Mouse (Mus musculus): ENCODE measurements at regions not wholly inside any gene's neighbourhood (a gene's known extent, or its start where the extent isn't known, plus 50 kb on each side); places are given as distances from the start of the nearest gene placed in this dataset.

- H3K4me3 ChIP-seq (ENCODE audit: extremely low read depth, insufficient read depth, insufficient read length), result no peak overlapping the region
- no peaks in the 10 kb centered on the region for H3K36me3 ChIP-seq (ENCODE audit: control insufficient read depth, insufficient read depth, low read length)
- TF ChIP-seq CTCF (IDR thresholded peaks at IDR 0.05; ENCODE audit: extremely low read depth, insufficient read depth, insufficient read length, insufficient replicate concordance) (no peak), POLR2A (IDR thresholded peaks at IDR 0.05; ENCODE audit: low read depth, low read length) (no peak)
- no peak for DNase-seq (ENCODE audit: low read depth in 1 of 2, low spot score in 2 of 2)
- WGBS, result 93% methylated on average over 5 of the region's 5 CpGs
- no peak overlapping the region for H3K27ac ChIP-seq (ENCODE audit: insufficient read depth, low read length)
- H3K27me3 ChIP-seq (ENCODE audit: control insufficient read depth, insufficient read depth, low read length), result no peaks in the 10 kb centered on the region
- no peaks in the 10 kb centered on the region for H3K4me1 ChIP-seq (ENCODE audit: control insufficient read depth, insufficient read depth, insufficient read length)
These were observed 95.6 kb downstream of the Tbx19 start for GRCm38 (mm10) chr1:165064981-165065380.

- no peak for TF ChIP-seq CTCF (IDR thresholded peaks at IDR 0.05; ENCODE audit: extremely low read depth, insufficient read depth, insufficient read length, insufficient replicate concordance)
- TF ChIP-seq POLR2A (IDR thresholded peaks at IDR 0.05; ENCODE audit: low read depth, low read length), result no peak
- Histone ChIP-seq H3K36me3 (ENCODE audit: control insufficient read depth, insufficient read depth, low read length) (no peaks in the 10 kb centered on the region), H3K27me3 (ENCODE audit: control insufficient read depth, insufficient read depth, low read length) (no peaks in the 10 kb centered on the region), H3K4me1 (ENCODE audit: control insufficient read depth, insufficient read depth, insufficient read length) (no peaks in the 10 kb centered on the region), H3K4me3 (ENCODE audit: extremely low read depth, insufficient read depth, insufficient read length) (no peak overlapping the region), H3K27ac (ENCODE audit: insufficient read depth, low read length) (no peak overlapping the region)
- WGBS, result 64% methylated on average over 8 of the region's 8 CpGs
- no peak for DNase-seq (ENCODE audit: low read depth in 1 of 2, low spot score in 2 of 2)
These were observed 97.6 kb downstream of the Tbx19 start for GRCm38 (mm10) chr1:165062813-165063492.

- 79% methylated on average over 3 of the region's 3 CpGs for whole genome bisulfite sequencing
- no peak overlapping the region for H3K4me3 ChIP-seq (ENCODE audit: extremely low read depth, insufficient read depth, insufficient read length)
These were observed 99.2 kb downstream of the Tbx19 start for GRCm38 (mm10) chr1:165061420-165061819.

GRCm38 (mm10) chr1:165054245-165054644 lies 106.3 kb downstream of the Tbx19 start:
- 60% methylated on average over 6 of the region's 6 CpGs for WGBS
- Histone ChIP-seq H3K4me3 (ENCODE audit: extremely low read depth, insufficient read depth, insufficient read length) (no peak overlapping the region), H3K36me3 (ENCODE audit: control insufficient read depth, insufficient read depth, low read length) (no peaks in the 10 kb centered on the region), H3K4me1 (ENCODE audit: control insufficient read depth, insufficient read depth, insufficient read length) (no peaks in the 10 kb centered on the region), H3K27me3 (ENCODE audit: control insufficient read depth, insufficient read depth, low read length) (no peaks in the 10 kb centered on the region), H3K27ac (ENCODE audit: insufficient read depth, low read length) (no peak overlapping the region)
- DNase-seq (ENCODE audit: low read depth in 1 of 2, low spot score in 2 of 2), result no peak
- TF ChIP-seq CTCF (IDR thresholded peaks at IDR 0.05; ENCODE audit: extremely low read depth, insufficient read depth, insufficient read length, insufficient replicate concordance), result no peak
- TF ChIP-seq POLR2A (IDR thresholded peaks at IDR 0.05; ENCODE audit: low read depth, low read length), result no peak

More at GRCm38 (mm10) chr1:165061420-165061819, 99.2 kb downstream of the Tbx19 start:
- TF ChIP-seq CTCF (IDR thresholded peaks at IDR 0.05; ENCODE audit: extremely low read depth, insufficient read depth, insufficient read length, insufficient replicate concordance) (no peak), POLR2A (IDR thresholded peaks at IDR 0.05; ENCODE audit: low read depth, low read length) (no peak)
- DNase-seq (ENCODE audit: low read depth in 1 of 2, low spot score in 2 of 2), result no peak
- Histone ChIP-seq H3K27me3 (ENCODE audit: control insufficient read depth, insufficient read depth, low read length) (no peaks in the 10 kb centered on the region), H3K36me3 (ENCODE audit: control insufficient read depth, insufficient read depth, low read length) (no peaks in the 10 kb centered on the region), H3K27ac (ENCODE audit: insufficient read depth, low read length) (no peak overlapping the region), H3K4me1 (ENCODE audit: control insufficient read depth, insufficient read depth, insufficient read length) (no peaks in the 10 kb centered on the region)

- no peaks in the 10 kb centered on the region for H3K36me3 ChIP-seq (ENCODE audit: control insufficient read depth, insufficient read depth, low read length)
- TF ChIP-seq POLR2A (IDR thresholded peaks at IDR 0.05; ENCODE audit: low read depth, low read length), result no peak
- no peak for TF ChIP-seq CTCF (IDR thresholded peaks at IDR 0.05; ENCODE audit: extremely low read depth, insufficient read depth, insufficient read length, insufficient replicate concordance)
- no peaks in the 10 kb centered on the region for H3K27me3 ChIP-seq (ENCODE audit: control insufficient read depth, insufficient read depth, low read length)
- WGBS, result 31% methylated on average over 2 of the region's 2 CpGs
- H3K27ac ChIP-seq (ENCODE audit: insufficient read depth, low read length), result no peak overlapping the region
- no peak for DNase-seq (ENCODE audit: low read depth in 1 of 2, low spot score in 2 of 2)
- H3K4me1 ChIP-seq (ENCODE audit: control insufficient read depth, insufficient read depth, insufficient read length), result no peaks in the 10 kb centered on the region
- H3K4me3 ChIP-seq (ENCODE audit: extremely low read depth, insufficient read depth, insufficient read length), result no peak overlapping the region
These were observed 109.3 kb downstream of the Tbx19 start for GRCm38 (mm10) chr1:165051294-165051693.

GRCm38 (mm10) chr1:165050176-165050575 lies 110.4 kb downstream of the Tbx19 start:
- Histone ChIP-seq H3K27me3 (ENCODE audit: control insufficient read depth, insufficient read depth, low read length) (no peaks in the 10 kb centered on the region), H3K27ac (ENCODE audit: insufficient read depth, low read length) (no peak overlapping the region), H3K4me1 (ENCODE audit: control insufficient read depth, insufficient read depth, insufficient read length) (no peaks in the 10 kb centered on the region), H3K4me3 (ENCODE audit: extremely low read depth, insufficient read depth, insufficient read length) (no peak overlapping the region), H3K36me3 (ENCODE audit: control insufficient read depth, insufficient read depth, low read length) (no peaks in the 10 kb centered on the region)
- TF ChIP-seq POLR2A (IDR thresholded peaks at IDR 0.05; ENCODE audit: low read depth, low read length) (no peak), CTCF (IDR thresholded peaks at IDR 0.05; ENCODE audit: extremely low read depth, insufficient read depth, insufficient read length, insufficient replicate concordance) (no peak)
- DNase-seq (ENCODE audit: low read depth in 1 of 2, low spot score in 2 of 2), result no peak
- WGBS, result 89% methylated on average over 4 of the region's 4 CpGs

- 83% methylated on average over 7 of the region's 7 CpGs for WGBS
- no peaks in the 10 kb centered on the region for H3K4me1 ChIP-seq (ENCODE audit: control insufficient read depth, insufficient read depth, insufficient read length)
- H3K4me3 ChIP-seq (ENCODE audit: extremely low read depth, insufficient read depth, insufficient read length), result no peak overlapping the region
These were observed 111.3 kb upstream of the Xcl1 start for GRCm38 (mm10) chr1:165046637-165047036.

More at GRCm38 (mm10) chr1:165046637-165047036, 111.3 kb upstream of the Xcl1 start:
- no peak for DNase-seq (ENCODE audit: low read depth in 1 of 2, low spot score in 2 of 2)
- no peak for TF ChIP-seq CTCF (IDR thresholded peaks at IDR 0.05; ENCODE audit: extremely low read depth, insufficient read depth, insufficient read length, insufficient replicate concordance)
- TF ChIP-seq POLR2A (IDR thresholded peaks at IDR 0.05; ENCODE audit: low read depth, low read length), result no peak
- no peaks in the 10 kb centered on the region for H3K27me3 ChIP-seq (ENCODE audit: control insufficient read depth, insufficient read depth, low read length)
- H3K36me3 ChIP-seq (ENCODE audit: control insufficient read depth, insufficient read depth, low read length), result no peaks in the 10 kb centered on the region
- no peak overlapping the region for H3K27ac ChIP-seq (ENCODE audit: insufficient read depth, low read length)

All from spleen, adult 2 months (tissue).